Mouse (Mus musculus): ENCODE measurements at regions not wholly inside any gene's neighbourhood (a gene's known extent, or its start where the extent isn't known, plus 50 kb on each side); places are given as distances from the start of the nearest gene placed in this dataset.
A peak's percentile ranks its signal among the peaks of the same experiment; 100 is the strongest.

DNA sequence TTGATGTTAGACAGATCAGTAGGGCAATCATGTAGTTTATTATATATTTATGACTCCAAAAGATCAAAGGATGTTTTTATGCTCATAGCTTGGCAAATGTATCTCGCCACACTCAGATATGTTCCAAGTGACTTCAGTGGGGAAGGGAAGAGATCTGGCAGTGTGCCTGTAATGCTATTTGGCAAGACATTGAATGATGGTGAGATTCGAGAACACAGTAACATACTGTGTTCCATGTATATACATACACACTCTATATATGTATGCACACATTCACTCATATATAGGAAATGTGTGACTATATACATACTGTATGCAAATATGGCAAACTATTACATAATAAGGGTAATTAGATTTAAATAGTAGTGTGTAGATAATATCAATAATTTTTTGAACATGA lies 577.3 kb upstream of the Arrdc4 start:
- DNase-seq = no peak

DNA sequence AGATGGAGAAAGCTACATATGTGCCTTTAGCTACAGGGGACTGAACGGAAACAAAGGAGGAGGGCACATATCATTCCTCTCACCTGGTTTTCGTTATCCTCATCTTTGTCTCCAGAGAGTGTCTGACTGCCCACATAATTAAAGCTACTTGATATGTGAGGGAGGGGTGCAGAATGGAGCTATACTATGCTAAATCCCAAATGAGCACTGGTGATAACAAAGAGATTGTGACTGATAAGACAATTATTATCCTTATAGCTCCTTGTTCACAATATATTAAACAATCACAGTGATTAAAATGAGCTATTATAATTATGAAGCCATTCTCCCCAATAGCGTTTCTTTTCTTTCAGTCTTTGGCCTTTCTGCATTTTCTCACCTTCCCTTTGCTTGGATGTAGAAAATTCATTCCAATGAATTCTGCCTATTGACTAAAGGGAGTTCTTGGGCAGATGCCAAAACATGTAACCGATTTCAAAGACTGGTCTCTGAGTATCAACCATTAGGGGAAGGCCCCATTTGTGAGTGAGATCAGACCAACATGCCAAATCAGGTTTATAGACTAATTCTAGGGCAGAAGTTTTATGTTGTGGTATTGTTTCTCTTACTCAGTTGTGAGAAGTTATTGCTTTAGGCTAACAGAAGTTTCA lies 528.1 kb upstream of the Arrdc4 start:
- no peak for DNase-seq

DNA sequence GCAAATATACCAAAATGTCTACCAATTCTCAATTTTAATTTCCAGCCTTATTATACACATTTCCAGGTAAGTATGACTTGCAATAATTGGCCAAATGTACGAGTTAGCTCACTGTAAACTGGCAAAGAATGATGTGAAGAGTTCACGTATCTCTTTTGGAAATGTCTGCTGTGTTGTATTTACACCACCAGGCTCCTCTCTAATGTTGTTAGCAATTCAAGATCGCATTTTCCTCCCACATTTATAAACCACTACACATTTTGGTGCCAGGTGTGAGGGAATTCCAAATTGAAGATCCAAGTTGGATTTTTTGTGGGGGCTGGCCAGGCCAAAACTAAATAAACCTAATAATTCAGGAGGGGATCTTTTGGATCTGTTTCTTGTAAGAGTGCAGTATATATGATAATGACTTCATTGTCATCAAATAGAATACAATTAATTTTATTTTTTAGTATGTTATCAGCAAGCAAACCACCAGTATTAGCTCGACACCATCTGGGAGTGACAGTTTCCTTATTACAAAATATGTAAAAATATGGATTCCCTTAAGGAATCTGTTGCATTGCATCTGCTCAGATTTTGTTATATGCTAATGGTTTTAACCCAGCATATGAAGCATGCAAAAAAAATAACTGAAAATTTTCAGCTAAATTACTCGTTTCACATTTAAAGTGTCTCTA lies 527.5 kb upstream of the Arrdc4 start:
- no peak for DNase-seq

DNA sequence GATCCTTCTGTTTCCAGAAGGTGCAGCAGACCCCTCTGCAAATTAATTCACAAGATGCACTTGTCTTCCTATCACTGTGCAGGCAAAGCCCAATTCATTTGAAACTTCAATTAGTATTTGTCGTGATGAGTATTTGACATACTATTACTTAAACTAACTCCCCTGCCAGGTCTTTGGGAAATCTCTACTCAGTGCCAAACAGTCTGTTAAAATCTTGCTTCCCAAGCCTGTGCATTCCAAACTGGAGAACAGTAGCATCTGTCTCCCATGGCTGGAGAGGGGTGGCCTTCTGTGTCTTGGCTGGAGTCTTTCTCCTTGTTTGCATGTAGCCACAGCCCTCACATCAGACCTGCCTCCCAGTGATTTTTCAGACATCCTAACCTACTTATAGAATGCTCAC lies 524.6 kb upstream of the Arrdc4 start:
- DNase-seq = no peak

- DNase-seq = no peak
These were observed 495.5 kb upstream of the Arrdc4 start for GRCm38 (mm10) chr7:69244519-69244918.

- no peak for DNase-seq
These were observed 484.3 kb upstream of the Arrdc4 start for GRCm38 (mm10) chr7:69233296-69233695.

GRCm38 (mm10) chr7:69217871-69218270 lies 468.8 kb upstream of the Arrdc4 start:
- peak in 1 of 2 experiments; percentile 1 for DNase-seq

Data from cerebellum, postnatal 25 days (tissue).